Mouse (Mus musculus) megakaryocyte-erythroid progenitor cell, adult 5-6 weeks (primary cell): Measurements from ENCODE around the gene Stap2. TPM values are rescaled to one million over a fixed set of nuclear protein-coding genes. Genes with fewer than 3 reads are reported as not detected.

Experiments used
- ATAC-seq: replicated peaks from 2 replicates; pipeline ENCODE4 v1.8.0; 2016; ENCODE audit warnings: mild to moderate bottlenecking, inconsistent platforms; ENCODE audit not compliant: severe bottlenecking, poor library complexity, low FRiP score, low TSS enrichment
- total RNA-seq, 2 experiments: library from RNA; stranded (forward) in 1 of 2; stranded (reverse) in 1 of 2; fragments of 200-1000, 215-1000 nt in 1 of 2; fragments of >200 nt in 1 of 2; fragmentation: Nextera tagmentation in 1 of 2; gene quantifications; 2 replicates each; pipeline ENCODE4 v1.2.3; 2014 to 2017

Gene Stap2
- total RNA-seq, 2 experiments from 2014 or later = not detected

DNA sequence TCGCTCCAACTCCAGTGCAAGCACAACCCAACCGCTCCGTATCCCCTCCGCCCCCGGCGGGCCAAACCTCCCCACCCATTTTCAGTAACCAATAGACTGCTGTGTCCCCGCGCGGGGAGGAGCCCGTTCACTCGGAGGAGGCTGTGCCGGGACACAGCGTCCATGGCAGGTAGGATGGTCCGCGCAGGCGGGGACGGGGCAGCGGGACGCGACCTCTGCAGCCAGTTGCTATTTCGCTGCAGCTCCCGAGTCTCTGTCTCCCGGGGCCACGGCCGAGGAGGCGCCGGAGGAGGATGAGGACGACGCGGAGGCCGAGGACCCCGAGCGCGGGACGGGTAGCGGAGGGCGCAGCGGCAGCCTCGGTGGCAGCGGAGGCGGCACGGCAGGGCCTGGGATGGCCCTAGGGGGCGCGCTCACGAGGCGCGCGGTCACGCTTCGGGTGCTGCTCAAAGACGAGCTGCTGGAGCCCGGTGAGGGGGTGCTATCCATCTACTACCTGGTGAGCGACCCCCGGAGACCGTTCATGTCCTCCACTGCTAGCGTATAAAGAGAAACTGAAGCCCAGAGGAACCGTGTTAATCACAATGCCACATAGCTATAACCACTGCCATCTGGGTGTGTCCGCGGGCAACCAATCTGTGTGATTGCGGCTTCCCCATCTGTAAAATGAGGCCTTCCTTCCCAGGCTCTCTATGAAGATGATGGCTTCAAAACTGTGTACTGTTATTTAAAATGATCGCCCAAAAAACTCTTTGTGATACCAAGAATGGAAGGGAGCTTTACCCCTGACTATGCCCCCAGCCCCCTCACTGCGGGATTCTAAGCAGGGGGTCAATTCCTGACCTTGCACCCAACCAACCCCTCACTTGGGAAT is 3.9 kb upstream of the Stap2 start:
- ATAC-seq = peak; percentile 90

DNA sequence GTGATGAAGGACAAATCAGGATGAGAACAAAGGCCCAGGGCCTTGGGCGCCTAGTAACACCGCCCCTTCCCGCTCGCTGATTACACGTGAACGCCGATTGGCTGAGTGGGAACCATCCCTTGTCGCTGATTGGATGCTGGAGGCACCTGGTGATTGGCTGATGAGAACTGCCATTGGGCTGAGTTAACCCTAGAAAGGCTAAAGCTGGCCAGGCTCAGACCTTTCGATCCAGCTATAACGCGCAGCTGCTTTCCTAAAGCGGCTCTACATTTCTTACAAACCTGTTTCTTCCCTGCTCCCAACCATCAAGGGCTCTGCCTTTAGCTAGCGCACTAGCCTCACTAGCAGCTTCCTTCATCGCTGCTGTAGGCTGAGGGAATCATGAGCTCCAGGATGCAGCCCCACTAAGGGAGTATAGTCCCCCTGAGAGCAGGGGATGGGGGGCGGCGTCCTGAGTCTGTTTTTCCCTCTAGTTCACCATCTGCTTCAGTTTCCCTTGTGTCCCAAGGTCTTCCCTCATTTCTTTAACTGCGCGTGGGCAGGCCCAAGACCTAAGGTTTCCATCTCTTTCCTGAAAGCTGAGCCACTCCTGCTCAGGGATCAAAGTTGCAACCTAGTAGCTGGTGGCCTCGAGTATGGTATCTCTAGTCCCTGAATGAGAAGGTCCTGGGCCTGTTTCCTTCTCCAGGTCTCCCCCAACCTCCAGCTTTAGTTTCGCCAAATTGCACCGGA is 3.1 kb upstream of the Stap2 start:
- peak; percentile 91 for ATAC-seq

DNA sequence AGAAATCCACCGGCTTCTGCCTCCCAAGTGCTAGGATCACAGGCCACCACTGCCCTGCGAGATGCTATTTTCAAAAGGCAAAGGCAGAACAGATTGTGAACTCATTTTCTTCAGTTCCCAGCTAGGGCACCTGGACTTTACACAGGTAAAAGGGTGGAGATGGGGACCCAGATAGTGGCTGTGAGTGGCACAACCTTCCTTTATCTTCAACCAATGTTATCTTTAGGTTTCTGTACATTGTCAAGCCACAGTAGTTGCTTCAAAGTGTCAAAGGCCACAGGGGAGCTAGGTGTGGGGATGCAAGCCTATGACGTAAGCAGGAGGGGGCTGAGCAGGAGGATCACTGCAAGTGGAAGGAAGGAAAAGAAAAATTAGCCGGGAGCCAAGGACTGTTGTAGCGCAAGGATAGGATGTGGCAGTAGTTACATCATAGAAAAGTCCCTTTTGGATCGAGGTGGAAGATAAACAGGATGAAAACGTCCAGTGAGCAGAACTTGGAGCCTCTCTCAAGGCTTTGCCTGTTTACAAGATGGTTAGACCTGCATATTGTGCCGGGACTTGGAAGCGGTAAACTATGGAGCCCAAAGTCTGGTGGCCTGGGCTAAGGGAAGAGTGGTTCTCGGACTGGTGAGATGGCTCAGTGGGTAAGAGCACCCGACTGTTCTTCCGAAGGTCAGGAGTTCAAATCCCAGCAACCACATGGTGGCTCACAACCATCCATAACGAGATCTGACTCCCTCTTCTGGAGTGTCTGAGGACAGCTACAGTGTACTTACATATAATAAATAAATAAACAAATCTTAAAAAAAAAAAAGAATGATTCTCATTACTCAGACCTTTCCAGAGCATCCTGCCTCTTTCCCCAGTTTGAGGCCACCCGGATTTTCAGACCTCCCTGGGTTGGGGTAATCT is 2.3 kb upstream of the Stap2 start:
- no peak for ATAC-seq

DNA sequence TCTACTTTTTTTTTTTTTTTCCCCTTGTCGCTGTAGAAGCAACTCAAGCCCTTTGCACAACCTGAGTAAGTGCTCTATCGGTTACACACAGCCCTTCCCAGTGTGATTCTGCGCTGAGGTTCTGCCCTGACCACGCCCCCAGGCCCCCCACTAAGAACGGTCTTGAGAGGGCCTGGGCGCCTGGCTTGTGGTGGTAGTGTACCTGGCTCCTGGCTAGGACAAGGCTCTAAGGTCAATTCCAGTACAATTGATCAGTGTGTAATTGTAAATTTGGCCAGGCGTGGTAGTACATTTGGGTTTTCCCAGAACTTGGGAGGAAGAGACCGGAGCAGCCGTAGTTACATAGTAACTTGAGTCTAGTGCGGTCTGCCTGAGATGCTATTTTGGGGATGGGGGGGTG is 1.6 kb upstream of the Stap2 start:
- ATAC-seq = no peak

DNA sequence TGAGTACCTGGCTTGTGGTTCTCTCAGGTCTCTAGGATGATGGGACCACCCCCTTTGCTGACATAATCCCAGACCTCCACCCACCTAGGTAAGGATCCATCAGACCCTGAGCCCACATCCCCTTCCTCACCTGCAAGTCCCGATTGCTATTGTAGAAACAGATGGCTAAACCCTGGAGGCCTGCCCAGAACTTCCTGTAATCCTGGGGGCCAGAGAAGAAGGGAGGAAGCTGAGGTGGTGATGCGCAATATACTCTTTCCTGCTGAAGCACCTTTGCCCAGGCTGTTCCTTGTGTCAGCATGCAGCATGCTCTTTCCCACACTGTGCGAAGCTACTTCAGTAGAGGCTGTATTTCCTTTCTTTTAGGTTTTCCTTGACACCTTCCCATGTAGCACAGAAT is 2.4 kb downstream of the Stap2 start:
- ATAC-seq = no peak

DNA sequence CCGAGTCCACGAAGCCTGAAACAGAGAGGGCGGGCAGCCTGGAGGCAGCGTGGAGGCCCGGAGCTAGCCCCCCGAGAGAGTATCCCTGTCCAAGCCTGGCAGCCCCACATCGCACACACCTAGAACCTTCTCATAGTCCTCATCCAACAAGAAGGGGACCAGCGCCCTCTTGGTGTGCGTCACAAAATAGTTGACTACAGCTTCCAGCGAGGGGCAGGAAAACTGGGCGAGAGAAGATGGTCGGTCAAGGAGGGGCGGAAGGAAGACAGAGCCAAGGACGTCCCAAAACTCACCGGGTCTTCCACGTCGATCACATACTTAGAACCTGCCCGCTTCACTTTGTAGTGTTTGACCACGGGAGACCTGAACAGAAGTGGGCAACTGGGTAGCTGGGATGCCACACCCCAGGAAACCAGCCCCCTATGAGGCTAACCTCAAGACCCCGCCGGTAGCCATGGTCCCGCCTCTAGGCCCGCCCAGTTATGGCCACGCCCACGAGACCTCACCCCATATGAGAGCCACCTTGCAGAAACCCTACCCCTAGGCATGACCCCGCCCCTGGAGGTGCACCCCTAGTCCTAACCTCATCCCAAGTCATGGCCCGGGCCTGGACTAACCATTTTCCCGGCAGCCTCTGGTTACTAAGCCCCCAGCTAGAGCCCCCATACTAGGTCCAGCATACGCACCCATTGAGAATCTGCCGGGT is 5.4 kb downstream of the Stap2 start:
- no peak for ATAC-seq

DNA sequence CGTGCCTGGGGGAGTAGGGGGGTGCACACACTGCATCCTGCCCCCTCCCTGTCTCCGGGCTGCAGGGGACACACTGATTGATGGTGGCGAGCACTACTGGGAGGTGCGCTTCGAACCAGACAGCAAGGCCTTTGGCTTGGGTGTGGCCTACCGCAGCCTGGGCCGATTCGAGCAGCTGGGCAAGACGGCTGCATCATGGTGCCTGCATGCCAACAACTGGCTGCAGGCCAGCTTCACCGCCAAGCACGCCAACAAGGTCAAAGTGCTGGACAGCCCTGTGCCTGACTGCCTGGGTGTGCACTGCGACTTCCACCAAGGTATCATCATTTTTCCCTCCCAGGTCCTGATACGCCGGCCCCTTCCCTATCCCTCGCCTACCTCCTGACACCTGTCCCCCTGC is 9.4 kb downstream of the Stap2 start:
- no peak for ATAC-seq

DNA sequence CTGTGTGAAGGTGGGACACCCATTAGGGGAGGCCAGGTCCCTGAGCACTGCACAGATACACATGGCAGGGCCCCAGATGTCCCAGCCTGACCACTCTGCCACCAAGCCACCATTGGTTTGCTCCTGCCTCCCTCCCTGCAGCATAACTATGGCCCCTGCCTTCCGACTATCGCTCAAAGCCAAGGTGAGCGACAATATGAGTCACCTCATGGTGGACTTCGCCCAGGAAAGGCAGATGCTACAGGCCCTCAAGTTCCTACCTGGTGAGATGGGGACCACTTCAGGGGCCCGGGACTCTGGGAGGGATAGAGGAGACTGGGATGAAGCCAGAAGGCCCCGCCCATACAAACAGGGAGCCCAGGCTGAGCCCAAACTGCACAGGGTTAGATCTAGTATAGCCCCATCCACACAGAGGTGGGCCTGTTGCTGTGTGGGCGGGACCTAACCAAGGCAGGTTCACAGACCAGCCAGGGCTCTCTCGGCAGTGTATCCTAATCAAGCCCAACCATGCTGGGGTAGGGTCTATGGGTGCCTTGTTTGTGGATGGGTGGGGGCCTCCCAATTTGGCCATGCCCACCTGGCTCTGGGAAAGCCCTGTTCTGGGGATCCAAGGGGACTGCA is 15.0 kb downstream of the Stap2 start:
- ATAC-seq = 0 out of 2 replicates have a peak, but pooled peaks have one; percentile 22

DNA sequence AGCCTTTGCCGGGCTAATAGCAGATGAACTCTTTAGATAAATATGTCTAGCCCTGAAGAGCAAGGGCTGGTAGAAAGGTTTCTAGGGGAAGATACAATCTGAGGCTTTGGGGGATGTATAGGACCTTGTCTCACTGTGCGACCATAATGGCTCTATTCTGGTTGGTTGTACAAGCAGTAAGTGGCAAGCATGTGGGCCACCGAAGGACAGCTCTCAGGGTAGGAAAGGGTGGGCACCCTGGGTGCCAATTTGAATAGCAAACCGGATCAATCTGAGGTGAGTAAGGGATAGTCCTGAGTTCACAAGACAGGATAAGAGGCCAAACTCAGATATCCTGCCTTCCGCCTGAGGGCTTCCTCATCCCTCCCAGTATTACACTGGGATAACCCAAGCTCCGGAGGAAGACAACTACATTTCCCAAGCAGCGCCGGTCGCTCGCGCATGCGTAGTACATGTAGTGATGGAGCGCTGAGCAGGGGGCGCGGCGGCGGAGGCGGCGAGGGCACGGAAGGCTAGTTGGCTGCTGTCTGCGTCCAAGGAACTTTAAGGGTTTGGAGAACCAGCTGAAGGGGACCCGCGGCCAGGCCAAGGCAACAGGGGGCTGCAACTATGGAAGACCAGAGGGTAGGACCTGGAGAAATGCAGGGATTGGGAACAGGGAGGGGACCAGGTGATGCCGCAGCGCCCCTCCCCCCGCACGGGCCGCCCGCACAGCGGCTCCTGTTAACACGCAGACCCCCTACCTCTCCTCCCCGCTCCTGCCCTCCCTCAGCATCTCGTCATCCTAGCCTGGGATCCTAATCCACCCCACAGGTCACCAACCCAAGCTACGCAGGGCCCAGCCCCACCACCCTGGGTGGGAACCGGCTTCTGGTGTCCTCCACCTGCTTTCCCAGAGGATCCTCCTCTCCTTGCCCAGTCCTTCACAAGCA is 19.1 kb downstream of the Stap2 start, which contains the start of gene Fsd1:
TSS of gene Fsd1 (plus strand) at position 480 of the 932 bp plus-strand sequence.
- ATAC-seq = no peak; the same call in 1 of the 2 replicates

DNA sequence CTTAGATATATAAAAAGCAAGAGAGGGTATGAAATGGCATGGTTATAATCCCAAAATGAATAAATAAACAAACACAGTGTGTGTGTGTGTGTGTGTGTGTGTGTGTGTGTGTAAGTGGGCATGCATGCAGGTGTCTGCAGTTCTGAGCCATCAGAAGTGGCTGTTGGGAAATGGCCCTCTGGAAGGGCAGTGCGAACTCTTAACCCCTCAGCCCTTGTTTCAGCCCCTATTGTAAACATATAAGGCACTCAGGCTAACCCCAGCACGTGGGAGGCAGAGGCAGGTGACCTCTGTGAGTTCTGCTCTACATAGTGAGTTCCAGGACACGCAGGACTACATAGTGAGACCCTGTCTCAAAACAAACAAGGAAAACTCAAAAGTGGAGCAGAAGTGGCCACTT is 28.1 kb downstream of the Stap2 start:
- no peak for ATAC-seq

DNA sequence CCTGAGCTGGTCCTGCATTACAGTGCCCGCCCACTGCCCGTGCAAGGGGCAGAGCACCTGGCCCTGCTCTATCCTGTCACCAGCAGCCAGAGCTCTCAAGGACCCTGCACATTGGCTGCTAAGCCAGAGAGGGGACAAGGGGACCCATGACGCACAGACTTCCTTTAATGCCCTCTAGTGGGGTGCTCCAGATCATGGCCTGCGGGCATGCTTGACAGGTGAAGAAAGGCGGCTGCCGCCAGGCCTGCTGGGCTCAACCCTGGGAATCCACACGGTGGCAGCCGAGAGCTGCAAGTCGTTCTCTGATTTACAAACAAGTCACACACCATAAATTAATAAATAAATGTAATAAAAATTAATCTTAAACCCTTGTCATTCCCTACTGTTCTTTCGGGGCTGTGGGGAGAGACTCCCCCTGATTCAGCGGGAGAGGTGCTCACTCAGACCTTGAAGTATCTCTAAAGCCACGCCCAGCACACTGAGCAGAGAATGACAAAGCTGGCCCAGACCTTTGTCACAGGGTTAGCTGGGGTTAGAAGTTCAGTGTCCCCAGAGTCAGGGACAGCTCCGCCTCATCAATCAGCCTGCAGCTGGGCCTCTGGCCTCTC is 29.0 kb downstream of the Stap2 start:
- ATAC-seq = peak; percentile 88

DNA sequence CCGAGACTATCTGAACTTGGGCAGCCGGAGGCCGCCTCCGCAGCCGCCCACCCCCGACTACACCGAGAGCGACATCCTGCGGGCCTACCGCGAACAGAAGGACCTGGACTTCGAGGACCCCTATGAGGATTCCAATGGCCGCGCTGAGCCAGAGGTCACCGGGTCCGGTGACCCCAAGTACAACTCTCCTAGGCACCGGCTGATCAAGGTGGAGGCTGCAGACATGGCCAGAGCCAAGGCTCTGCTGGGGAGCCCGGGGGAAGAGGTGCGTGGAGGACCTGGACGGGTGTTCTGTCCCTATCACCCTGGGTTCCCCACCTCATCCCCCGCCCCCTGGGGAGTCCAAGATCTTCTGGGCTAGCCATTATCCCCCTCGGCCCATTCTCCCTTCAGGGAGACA is 33.9 kb downstream of the Stap2 start:
- ATAC-seq = no peak

DNA sequence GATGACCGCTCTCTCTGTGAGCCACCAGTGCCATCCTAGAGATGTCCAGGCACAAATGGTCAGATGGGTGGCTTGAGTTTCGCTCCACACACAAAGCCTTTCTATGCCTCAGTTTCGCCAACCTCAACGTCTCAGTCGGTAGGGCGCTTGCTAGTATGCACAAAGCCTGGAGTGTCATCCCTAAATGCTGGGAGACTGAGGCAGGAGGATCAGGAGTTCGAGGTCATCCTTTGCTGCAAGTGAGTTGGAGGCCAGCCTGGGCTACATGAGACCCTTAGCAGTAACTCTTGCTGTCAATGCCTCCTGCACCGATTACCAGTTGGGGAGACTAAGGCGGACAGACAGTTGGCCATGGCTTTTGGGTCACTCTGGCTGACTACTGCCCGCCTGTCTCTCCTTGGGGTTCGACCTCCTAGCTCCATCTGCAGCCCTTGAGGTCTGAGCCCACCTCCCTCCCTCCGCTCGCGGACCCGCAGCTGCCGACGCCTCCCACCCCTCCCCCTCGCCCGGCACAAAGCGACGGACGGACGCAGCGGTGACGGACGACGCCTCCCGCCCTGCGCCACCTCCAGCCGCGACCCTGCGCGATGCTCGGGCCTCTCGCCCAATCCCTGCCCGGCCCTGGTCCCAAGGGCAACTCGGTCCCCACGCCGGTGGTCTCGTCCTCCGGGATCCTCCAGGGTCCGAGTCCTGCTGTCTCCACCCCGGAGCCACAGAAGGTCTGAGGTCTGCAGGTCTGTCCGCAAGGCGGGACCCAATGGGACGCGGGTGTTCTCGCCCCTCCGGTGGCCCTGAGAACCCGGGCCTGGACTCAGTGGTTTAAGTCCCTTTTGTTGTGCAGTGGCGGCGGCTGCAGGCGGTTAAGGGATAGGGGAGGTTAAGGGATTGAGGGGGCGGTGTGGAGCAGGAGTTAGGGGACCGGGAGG is 35.2 kb downstream of the Stap2 start, which contains the start of gene Shd:
TSS of gene Shd (plus strand) at position 502 of the 926 bp plus-strand sequence.
- ATAC-seq = no peak

DNA sequence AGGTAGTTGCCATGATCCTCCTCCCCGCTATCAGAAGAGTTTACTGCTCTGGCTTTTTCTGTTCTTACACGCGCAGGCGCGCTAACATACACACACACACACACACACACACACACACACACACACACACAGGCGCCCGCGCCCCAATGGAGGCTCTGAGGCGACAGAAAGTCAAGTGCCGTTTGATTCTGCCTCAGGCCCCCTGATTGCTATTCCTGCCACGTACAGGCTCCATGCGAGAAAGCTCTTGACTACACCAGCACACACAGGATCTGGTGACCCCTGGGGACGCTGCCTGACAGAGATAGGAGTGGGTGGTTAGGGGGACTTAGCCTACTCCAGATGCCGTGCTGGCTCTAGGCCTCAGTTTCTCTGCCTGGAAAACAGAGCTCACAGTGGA is 35.8 kb downstream of the Stap2 start:
- no peak for ATAC-seq

DNA sequence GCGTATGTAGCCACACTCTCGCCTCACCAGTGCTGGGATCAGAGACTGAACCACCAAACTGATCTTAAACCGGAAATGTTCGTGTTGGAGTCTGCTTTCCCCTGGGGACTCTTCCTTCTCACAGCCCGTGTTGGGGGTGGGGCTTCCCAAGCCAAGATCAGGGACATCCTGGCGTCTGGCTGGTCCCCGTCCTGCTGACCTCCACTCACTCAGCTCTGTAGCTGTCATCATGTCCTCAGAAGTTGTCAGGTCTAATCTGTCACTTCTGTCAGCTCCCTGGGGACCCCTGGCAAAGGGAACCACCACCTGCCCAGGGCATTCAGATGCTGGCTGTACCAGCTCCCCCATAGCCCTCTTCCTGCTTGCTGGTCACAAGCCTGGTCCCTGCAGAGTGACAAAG is 37.2 kb downstream of the Stap2 start:
- no peak for ATAC-seq

DNA sequence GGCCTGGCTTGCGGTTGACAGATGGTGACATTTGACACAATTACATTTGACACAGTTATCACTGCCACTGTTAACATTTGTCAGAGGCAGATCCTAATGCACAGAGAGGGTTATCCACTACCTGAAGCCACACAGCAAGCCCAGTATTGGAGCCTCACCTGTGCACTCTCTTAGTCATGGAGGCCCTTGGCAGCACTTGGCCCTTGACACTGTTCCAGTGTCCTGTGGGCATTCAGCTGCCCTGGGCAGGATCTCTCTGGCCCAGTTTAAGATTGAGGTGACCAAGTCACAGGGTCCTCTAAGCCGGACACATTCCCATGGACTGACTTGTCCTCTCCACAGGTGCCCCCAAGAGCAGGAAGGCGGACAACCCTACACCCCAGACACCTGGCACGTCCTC is 38.2 kb downstream of the Stap2 start:
- no peak for ATAC-seq
